Mouse (Mus musculus): ENCODE measurements at regions not wholly inside any gene's neighbourhood (a gene's known extent, or its start where the extent isn't known, plus 50 kb on each side); places are given as distances from the start of the nearest gene placed in this dataset.

- Histone ChIP-seq H3K27ac (replicated peaks; ENCODE audit: low read depth, low read length) (no peak overlapping the region), H3K4me3 (ENCODE audit: insufficient read depth, low read depth, low read length) (no peak overlapping the region), H3K4me1 (ENCODE audit: control insufficient read depth, insufficient read depth, insufficient read length, low read length) (no peaks in the 10 kb centered on the region)
Measured at GRCm38 (mm10) chr1:186017547-186017946, 99.6 kb downstream of the Lyplal1 start.

- H3K27ac ChIP-seq (replicated peaks; ENCODE audit: low read depth, low read length), result no peak overlapping the region
- H3K4me3 ChIP-seq (ENCODE audit: insufficient read depth, low read depth, low read length), result no peak overlapping the region
Measured at GRCm38 (mm10) chr1:186019511-186019910, 97.6 kb downstream of the Lyplal1 start.

GRCm38 (mm10) chr1:186031951-186032350 lies 85.2 kb downstream of the Lyplal1 start:
- Histone ChIP-seq H3K27ac (replicated peaks; ENCODE audit: low read depth, low read length) (no peak overlapping the region), H3K4me3 (ENCODE audit: insufficient read depth, low read depth, low read length) (no peak overlapping the region), H3K4me1 (ENCODE audit: control insufficient read depth, insufficient read depth, insufficient read length, low read length) (no peaks in the 10 kb centered on the region)

More at GRCm38 (mm10) chr1:186019511-186019910, 97.6 kb downstream of the Lyplal1 start:
- no peaks in the 10 kb centered on the region for H3K4me1 ChIP-seq (ENCODE audit: control insufficient read depth, insufficient read depth, insufficient read length, low read length)

- Histone ChIP-seq H3K4me3 (ENCODE audit: insufficient read depth, low read depth, low read length) (no peak overlapping the region), H3K4me1 (ENCODE audit: control insufficient read depth, insufficient read depth, insufficient read length, low read length) (no peaks in the 10 kb centered on the region), H3K27ac (replicated peaks; ENCODE audit: low read depth, low read length) (no peak overlapping the region)
Measured at GRCm38 (mm10) chr1:186034443-186034842, 82.7 kb downstream of the Lyplal1 start.

All from brown adipose tissue, adult 24 weeks (tissue).